Mouse (Mus musculus) lung, postnatal 4 days (tissue): ENCODE data around the gene Svop.

Source experiments
- DNase-seq, 2 experiments: peaks; one replicate each; pipeline ENCODE4 v3.0.0; 2021

Svop gene

DNA sequence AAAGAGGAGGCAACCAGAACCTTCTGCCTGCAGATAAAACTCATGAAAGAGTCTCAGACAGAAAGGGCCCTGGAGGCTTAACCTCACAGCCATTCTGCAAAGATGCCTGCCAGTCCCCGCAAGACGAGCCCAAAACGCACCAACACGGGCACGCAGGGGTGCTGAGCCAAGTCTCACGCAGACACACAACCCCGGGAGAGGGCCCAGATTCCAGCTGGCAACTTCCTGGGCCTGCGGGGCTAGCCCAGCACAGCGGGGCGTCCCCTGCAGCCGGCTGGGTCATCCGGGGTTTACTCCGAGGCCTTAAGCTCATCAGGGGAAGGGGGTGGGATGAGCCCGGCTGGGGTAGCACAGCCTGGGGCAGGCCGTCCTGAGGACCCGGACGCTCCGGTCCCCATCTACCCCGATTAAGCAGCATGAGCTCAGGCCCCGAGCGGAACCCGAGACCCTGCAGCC lies 98.3 kb downstream of the Svop start:
- DNase-seq = peak; percentile 59 to 72

DNA sequence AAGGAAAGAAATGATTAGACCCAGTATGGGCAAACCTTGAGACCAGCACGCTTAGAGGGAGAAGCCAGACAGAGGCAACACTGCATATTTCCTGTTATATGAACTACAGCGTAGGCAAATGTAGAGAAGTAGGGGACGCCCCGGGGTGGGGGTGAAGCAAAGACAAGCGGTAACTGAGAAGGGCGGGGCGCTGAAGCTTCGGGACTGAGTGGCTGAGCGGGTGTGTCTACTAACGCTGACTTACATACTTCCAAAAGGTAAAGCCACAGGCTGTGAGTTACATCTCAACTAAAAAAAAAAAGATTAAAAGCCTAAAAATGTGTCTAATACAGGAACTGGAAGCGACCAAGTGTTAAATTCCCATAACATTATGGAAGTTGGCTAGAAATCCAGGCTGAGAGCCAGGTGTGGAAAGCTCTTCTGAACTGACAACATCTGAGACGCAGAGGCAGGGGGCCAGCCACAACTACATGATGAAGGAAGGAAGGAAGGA lies 99.0 kb downstream of the Svop start:
- DNase-seq = peak; percentile 80 to 84

DNA sequence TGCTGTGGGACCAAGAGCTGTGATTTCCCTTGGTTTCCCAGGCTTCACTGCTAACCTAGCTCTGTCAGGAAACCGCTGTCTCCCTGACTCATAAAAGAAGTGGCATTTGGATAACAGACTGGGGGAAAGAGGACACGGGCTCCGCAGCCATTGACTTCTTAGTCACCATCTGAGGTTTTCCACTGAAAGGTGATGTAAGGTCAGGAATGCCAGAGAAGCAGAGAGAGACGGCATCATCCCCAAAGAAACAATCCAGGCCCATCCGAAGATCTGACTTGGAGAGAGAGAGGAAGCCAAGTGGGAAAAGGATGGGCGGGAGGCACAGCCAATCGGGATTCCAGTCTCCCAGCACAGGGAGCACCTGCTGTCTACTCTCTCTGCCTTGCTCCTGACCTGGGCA lies 100.2 kb downstream of the Svop start:
- DNase-seq = no peak

DNA sequence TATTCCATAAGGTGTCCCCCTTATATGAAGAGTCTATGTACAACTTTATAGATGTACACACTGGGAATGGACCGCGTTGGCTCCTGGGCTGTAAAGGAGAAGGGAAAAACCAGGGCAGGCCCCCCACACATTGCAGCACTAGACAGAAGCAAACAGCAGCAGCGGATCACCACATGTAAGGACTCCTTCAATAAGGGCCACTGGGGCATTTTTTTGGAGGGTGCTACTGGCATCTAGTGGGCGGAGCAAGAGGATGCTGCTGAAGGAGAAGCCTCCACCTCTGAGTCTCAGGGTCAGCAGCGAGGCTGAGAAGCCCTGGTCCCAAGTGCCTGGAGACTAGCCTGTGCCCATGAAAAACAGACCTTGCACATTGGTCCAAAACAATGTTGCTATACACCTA lies 100.8 kb downstream of the Svop start:
- no peak for DNase-seq

DNA sequence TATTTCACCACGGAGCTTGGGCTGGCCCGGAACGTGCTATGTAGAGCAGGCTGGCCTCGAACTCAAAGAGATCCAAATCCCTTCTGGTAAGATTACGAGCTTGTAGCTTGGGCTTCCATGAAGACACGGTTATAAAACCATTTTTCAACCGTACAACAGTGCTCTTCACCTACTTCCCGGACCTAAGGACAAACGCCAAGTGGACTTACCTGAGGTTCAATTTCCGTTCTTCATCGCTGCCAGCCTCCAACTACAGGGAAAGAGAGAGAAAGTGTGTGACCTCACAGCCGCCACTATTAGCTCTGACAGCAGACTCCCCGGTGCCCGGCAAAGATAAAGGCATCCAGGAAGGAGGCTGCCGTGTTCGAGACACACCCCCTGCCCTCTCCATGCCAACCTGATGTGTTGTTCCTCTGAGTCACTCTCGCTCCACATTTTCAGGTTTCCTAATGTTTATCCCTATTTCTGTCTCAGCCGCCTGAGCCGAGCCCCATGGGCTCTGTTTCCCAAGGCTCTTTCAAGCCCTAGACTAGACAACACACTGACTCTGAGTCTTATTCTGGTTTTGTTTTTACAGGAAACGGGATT lies 101.8 kb downstream of the Svop start:
- DNase-seq = peak; percentile 27 to 52

DNA sequence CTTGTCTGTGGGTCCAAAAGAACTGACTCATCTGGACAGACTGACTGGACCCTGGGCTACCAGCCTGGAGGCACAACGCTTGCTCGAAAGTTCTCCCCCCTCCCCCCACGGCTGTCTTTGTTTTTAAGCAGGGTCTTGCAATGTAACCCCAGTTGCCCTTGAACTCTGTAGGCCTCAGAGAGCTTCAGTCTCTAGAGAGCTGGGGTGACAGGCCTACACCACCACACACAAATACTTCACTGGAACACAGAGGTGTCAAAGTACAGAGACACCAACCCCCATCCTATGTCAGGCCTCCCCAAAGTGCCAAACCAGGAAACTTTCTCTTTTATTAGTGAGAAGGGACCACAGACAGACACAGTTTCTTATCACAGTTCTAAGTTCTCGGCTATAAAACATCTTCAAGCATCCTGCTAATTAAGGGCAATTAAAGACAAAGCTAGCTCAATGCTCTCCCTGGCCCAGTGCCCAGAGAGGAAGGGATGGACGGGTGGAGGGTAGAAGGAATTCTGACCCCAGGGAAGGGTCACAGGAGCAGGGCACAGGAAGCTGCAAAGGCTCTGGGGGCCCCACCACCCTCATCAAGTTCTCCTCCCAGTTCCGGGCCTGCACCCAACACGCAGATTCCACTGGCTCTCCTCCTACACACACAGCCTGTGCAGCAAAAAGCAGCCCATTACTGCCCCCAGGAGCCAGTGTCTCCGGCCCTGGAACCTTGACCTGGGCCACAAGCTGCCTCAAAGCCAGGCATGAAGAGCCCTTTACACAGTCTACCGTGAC lies 105.0 kb downstream of the Svop start:
- peak; percentile 62 to 82 for DNase-seq

DNA sequence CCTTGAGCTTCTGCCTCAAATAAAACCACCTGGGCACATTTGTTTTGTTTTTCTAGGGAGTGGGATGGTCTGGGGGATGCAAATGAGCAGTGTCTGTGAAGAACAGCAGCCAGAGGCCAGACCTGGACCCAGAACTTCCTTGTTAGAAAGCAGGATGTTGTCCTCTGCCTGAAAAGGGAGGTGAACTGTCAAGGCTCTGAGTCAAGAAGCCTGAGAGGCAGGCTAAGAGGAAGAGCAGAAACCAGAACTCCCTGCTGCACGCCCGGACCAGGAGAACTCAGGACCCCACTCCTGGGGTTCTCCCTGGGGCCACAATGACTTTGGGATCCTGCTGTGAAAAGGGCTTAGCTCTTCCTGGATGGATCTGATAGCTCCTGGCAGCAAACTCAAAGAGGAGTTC lies 105.6 kb downstream of the Svop start:
- no peak for DNase-seq

DNA sequence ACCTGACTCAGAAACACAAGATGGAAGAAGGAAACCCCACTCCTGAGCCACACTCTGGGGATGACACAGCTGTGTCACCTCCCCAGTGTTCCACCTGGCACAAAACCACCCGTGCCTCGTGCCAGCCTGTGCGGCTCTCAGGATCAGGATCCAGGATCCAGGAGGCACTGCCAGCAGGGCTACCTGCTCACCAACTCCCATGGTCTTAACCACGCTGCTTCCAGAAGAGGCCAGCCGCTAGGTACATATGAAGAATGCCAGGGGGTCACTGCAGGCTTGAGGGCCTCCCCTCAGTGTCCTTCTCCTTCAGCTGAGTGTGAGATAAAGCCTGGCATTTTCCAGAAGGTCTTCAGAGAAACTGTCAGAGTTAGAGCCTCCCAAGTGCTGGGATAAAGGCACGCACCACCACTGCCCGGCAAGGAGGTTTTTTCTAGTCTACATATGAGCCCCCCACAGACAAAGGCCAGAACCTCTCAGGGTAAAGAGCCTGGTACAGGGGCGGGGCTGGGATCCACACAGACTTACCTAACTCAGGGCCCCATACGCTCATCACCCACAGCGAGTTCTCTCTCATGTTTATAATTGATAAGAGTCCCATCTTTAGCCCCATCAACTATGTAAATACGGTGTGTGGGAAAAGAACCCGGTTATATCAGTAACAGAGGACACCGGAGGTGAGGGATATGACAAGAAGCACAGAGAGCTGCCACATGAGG lies 107.2 kb downstream of the Svop start:
- no peak for DNase-seq

DNA sequence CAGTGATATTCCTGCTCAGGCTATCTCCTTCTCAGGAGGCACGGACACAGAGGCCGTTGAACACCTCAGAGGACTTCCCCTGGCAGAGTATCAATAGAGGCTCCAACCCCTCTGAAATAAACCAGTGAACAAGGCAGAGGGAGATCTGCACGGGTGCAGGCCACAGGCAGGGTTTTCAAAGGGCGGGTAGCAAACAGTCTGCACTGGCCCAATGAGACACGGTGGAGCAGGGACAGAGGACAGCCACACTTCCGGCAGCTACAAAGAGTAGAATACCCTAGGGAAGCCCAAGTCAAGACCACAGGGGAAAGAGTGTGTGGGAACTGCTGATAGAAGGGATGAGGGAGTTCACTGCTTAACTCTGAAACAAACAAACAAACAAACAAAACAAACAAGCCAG lies 107.8 kb downstream of the Svop start:
- no peak for DNase-seq

DNA sequence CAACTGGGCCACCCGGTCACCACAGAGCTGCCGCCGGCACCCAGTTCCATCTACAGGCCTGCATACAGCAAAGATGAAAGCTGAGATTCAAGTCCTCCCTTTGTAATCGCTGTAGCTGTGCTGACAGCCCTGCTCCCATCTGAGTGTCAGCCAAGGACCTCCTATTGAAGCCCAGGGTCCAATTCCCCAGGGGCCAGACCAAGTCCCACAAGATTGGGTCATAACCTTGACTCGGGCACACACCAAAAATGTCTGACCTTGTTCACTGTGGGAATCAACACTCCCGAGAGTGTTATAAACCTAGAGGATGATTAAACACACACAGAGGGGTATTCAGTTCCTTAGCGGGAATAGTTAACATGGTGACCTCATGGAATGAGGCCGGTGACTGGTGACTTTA lies 109.5 kb downstream of the Svop start:
- no peak for DNase-seq

DNA sequence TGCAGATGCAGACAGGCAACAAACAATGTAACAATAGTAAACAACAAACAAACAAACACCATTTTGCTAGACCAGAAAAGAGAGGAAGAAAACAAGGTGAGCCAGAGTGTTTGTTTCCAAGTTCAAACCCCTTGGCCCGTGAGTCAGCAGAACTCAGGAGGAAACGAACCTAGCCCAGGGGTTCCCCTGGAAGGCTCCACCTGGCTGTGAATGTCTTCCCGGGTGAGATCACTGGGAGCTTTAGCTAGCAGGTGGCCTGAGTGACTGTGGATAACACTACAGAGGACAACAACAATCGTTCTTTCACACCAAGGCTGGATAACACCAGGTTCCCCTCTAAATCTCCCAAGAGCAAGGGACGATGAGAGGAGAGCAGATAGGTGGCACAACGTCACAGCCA lies 110.2 kb downstream of the Svop start:
- DNase-seq = no peak

DNA sequence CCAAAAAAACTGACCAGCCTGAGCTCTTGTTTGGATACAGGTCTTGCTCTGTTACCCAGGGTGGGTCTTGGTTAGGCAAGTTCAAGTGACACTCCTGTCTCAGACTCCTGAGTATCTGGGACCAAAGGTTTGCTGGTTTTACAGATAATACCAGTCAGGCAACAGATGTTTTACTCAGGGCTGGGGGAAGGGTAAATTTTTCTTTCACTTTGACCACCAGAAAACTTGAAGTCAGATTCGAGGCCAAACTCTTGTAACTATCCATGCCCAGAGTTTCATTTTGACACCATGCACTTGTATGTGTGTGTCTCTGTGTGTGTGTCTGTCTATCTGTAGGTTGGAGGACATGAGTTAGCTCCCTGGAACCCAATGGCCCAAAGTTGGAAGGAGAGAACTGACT lies 110.9 kb downstream of the Svop start:
- no peak for DNase-seq

DNA sequence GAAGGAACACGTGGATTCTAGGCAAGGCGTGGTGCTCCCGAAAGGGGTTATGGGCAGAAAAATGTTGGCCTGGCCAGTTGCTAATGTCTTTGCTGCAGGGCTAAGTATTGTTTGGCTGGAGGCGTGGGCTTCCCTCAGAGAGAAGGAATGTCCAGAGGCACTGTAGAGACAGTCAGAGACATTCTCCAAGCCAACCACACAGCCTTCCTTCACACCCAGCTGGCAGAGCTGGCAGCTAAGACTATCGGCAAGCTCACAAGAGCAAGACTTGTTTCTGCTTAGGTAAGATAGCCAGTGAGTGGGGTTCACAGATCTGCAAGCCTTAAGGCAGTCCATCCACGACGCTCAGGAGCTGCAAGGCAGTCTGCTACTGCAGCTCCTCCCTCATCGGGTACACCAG lies 114.1 kb downstream of the Svop start:
- peak; percentile 41 to 63 for DNase-seq
